Mouse (Mus musculus) intestine, postnatal 0 days (tissue): ENCODE results near the gene Rab23. TPM values are rescaled to one million over a fixed set of nuclear protein-coding genes. Genes with fewer than 3 reads are reported as not detected.

Experiments
- ATAC-seq: fragments of 200-750 bp; cut with Nextera tagmentation; 2 replicates; pipeline ENCODE4 v1.8.0; 2017; ENCODE audit warnings: mild to moderate bottlenecking, moderate TSS enrichment, moderate library complexity
- H3K27ac ChIP-seq: fragments of 300-500 bp; sonication (generic); 2 replicates; pipeline ENCODE4 v1.5.1; 2014; ENCODE audit warnings: mild to moderate bottlenecking, low read depth, low read length, moderate library complexity
- H3K27me3 ChIP-seq: fragments of 300-500 bp; sonication (generic); replicated peaks from 2 replicates; pipeline ENCODE4 v1.6.1; 2014; ENCODE audit warnings: low read length, mixed read lengths; ENCODE audit not compliant: control insufficient read depth, insufficient read depth
- H3K36me3 ChIP-seq: fragments of 300-500 bp; sonication (generic); 2 replicates; pipeline ENCODE4 v1.6.1; 2014; ENCODE audit warnings: mild to moderate bottlenecking, moderate library complexity; ENCODE audit not compliant: control insufficient read depth, insufficient read depth
- H3K4me1 ChIP-seq: fragments of 300-500 bp; sonication (generic); replicated peaks from 2 replicates; pipeline ENCODE4 v1.6.1; 2014; ENCODE audit warnings: antibody characterized with exemption, low read length, mixed read lengths; ENCODE audit not compliant: control insufficient read depth, insufficient read depth
- H3K4me2 ChIP-seq: fragments of 300-500 bp; sonication (generic); replicated peaks from 2 replicates; pipeline ENCODE4 v1.6.1; 2014; ENCODE audit warnings: low read depth, mild to moderate bottlenecking, moderate library complexity
- H3K4me3 ChIP-seq: fragments of 300-500 bp; sonication (generic); 2 replicates; pipeline ENCODE4 v1.5.1; 2014; ENCODE audit warnings: low read depth, low read length
- H3K9ac ChIP-seq: fragments of 300-500 bp; sonication (generic); 2 replicates; pipeline ENCODE4 v1.6.1; 2014; ENCODE audit warnings: mild to moderate bottlenecking, low read depth, low read length
- H3K9me3 ChIP-seq: fragments of 300-500 bp; sonication (generic); 2 replicates; pipeline ENCODE4 v1.6.1; 2016; ENCODE audit warnings: mixed run types; ENCODE audit not compliant: control insufficient read depth
- CTCF ChIP-seq: sonication (generic); IDR thresholded peaks from 2 replicates; pipeline ENCODE4 v1.5.1; 2016; ENCODE audit warnings: low read depth, mild to moderate bottlenecking, control low read depth, antibody characterized with exemption, moderate library complexity
- WGBS: fragments of 180-500 bp; shearing (Covaris S2); extraction: QIAGEN DNeasy Blood & Tissue Kit; methylation state at CpG from one replicate; pipeline ENCODE4 v1.1.7; 2014; 5-methylcytosine and 5-hydroxymethylcytosine counted together
- polyA plus RNA-seq: library from polyadenylated mRNA; unstranded; fragments of >200 nt; fragmentation: Nextera tagmentation; extraction: Ambion mirVana; gene quantifications from 2 replicates; pipeline ENCODE4 v1.2.1, GENCODE M21; 2015

The Rab23 gene
- polyA plus RNA-seq, 1 experiment from 2014 or later, result 9.7 TPM

GRCm38 (mm10) chr1:33680435-33680834 is 39.3 kb upstream of the Rab23 start:
- Histone ChIP-seq H3K27me3 (no peaks in the 10 kb centered on the region), H3K9ac (no peak overlapping the region), H3K4me3 (no peak overlapping the region), H3K4me2 (no peak overlapping the region), H3K9me3 (no peaks in the 10 kb centered on the region), H3K27ac (no peak overlapping the region), H3K4me1 (no peaks in the 10 kb centered on the region), H3K36me3 (no peaks in the 10 kb centered on the region)
- 40% methylated on average over 3 of the region's 4 CpGs for WGBS
- TF ChIP-seq CTCF, result no peak
- no peak for ATAC-seq

- ATAC-seq, result no peak
- Histone ChIP-seq H3K36me3 (no peaks in the 10 kb centered on the region), H3K9ac (no peak overlapping the region), H3K4me3 (no peak overlapping the region), H3K27me3 (no peaks in the 10 kb centered on the region), H3K4me2 (no peak overlapping the region), H3K9me3 (no peaks in the 10 kb centered on the region), H3K4me1 (no peaks in the 10 kb centered on the region), H3K27ac (no peak overlapping the region)
- no peak for TF ChIP-seq CTCF
- 93% methylated on average over 7 of the region's 7 CpGs for WGBS
Observed at GRCm38 (mm10) chr1:33680890-33681289, 38.8 kb upstream of the Rab23 start.

GRCm38 (mm10) chr1:33684459-33684858 is 35.2 kb upstream of the Rab23 start:
- Histone ChIP-seq H3K9ac (no peak overlapping the region), H3K4me2 (no peak overlapping the region), H3K36me3 (no peaks in the 10 kb centered on the region), H3K27ac (no peak overlapping the region), H3K9me3 (no peaks in the 10 kb centered on the region), H3K27me3 (no peaks in the 10 kb centered on the region), H3K4me1 (no peaks in the 10 kb centered on the region), H3K4me3 (no peak overlapping the region)
- ATAC-seq, result no peak
- peak; percentile 72 for TF ChIP-seq CTCF
- 69% methylated on average over 8 of the region's 8 CpGs for WGBS

GRCm38 (mm10) chr1:33688810-33689209 is 30.9 kb upstream of the Rab23 start:
- WGBS, result 55% methylated on average over 2 of the region's 2 CpGs
- Histone ChIP-seq H3K9ac (no peak overlapping the region), H3K4me2 (no peak overlapping the region), H3K4me1 (no peaks in the 10 kb centered on the region), H3K9me3 (no peaks in the 10 kb centered on the region), H3K4me3 (no peak overlapping the region), H3K36me3 (no peaks in the 10 kb centered on the region), H3K27ac (no peak overlapping the region), H3K27me3 (no peaks in the 10 kb centered on the region)
- TF ChIP-seq CTCF, result no peak
- no peak for ATAC-seq

- Histone ChIP-seq H3K4me1 (no peaks in the 10 kb centered on the region), H3K4me3 (no peak overlapping the region), H3K27me3 (no peaks in the 10 kb centered on the region), H3K4me2 (no peak overlapping the region), H3K36me3 (no peaks in the 10 kb centered on the region), H3K9me3 (no peaks in the 10 kb centered on the region), H3K9ac (no peak overlapping the region), H3K27ac (no peak overlapping the region)
- no peak for TF ChIP-seq CTCF
- ATAC-seq, result no peak
- 71% methylated on average over 8 of the region's 8 CpGs for WGBS
Observed at GRCm38 (mm10) chr1:33689446-33690086, 30.1 kb upstream of the Rab23 start.

- no peak for TF ChIP-seq CTCF
- no peaks in the 10 kb centered on the region for H3K9me3 ChIP-seq
- H3K4me3 ChIP-seq, result no peak overlapping the region
- no peak overlapping the region for H3K4me2 ChIP-seq
- no peaks in the 10 kb centered on the region for H3K36me3 ChIP-seq
- WGBS, result 41% methylated on average over 4 of the region's 4 CpGs
- H3K27me3 ChIP-seq, result no peaks in the 10 kb centered on the region
- no peak overlapping the region for H3K9ac ChIP-seq
- no peak for ATAC-seq
- H3K4me1 ChIP-seq, result no peaks in the 10 kb centered on the region
- H3K27ac ChIP-seq, result no peak overlapping the region
Observed at GRCm38 (mm10) chr1:33690087-33690448, 29.6 kb upstream of the Rab23 start.

- H3K4me1 ChIP-seq, result no peaks in the 10 kb centered on the region
- H3K27ac ChIP-seq, result no peak overlapping the region
- no peaks in the 10 kb centered on the region for H3K27me3 ChIP-seq
- no peak for ATAC-seq
- 66% methylated on average over 3 of the region's 3 CpGs for WGBS
- H3K9ac ChIP-seq, result no peak overlapping the region
- H3K4me3 ChIP-seq, result no peak overlapping the region
- TF ChIP-seq CTCF, result no peak
- H3K4me2 ChIP-seq, result no peak overlapping the region
- no peaks in the 10 kb centered on the region for H3K9me3 ChIP-seq
- no peaks in the 10 kb centered on the region for H3K36me3 ChIP-seq
Observed at GRCm38 (mm10) chr1:33693893-33694292, 25.8 kb upstream of the Rab23 start.
